Mouse (Mus musculus) kidney, embryonic 14.5 days (tissue): ENCODE measurements at regions not wholly inside any gene's neighbourhood (a gene's known extent, or its start where the extent isn't known, plus 50 kb on each side); places are given as distances from the start of the nearest gene placed in this dataset.

ENCODE experiments used
- ATAC-seq: fragments of 200-750 bp; cut with Nextera tagmentation; 2 replicates; pipeline ENCODE4 v1.8.0; 2017; ENCODE audit warnings: moderate number of reproducible peaks, mild to moderate bottlenecking, moderate TSS enrichment, moderate library complexity; ENCODE audit not compliant: low FRiP score, low TSS enrichment
- H3K27ac ChIP-seq: fragments of 300-500 bp; sonication (generic); 2 replicates; pipeline ENCODE4 v1.5.1; 2014; ENCODE audit warnings: low read depth, mild to moderate bottlenecking, low read length, moderate library complexity, mixed read lengths
- H3K27me3 ChIP-seq: fragments of 300-500 bp; sonication (generic); 2 replicates; pipeline ENCODE4 v1.6.1; 2014; ENCODE audit warnings: mild to moderate bottlenecking, low read length; ENCODE audit not compliant: control insufficient read depth, insufficient read depth
- H3K36me3 ChIP-seq: fragments of 300-500 bp; sonication (generic); 2 replicates; pipeline ENCODE4 v1.6.1; 2014; ENCODE audit warnings: low read length, mixed read lengths; ENCODE audit not compliant: control insufficient read depth, insufficient read depth
- H3K4me1 ChIP-seq: fragments of 300-500 bp; sonication (generic); 2 replicates; pipeline ENCODE4 v1.6.1; 2014; ENCODE audit warnings: low read length, mixed read lengths; ENCODE audit not compliant: control insufficient read depth, insufficient read depth
- H3K4me2 ChIP-seq: fragments of 300-500 bp; sonication (generic); replicated peaks from 2 replicates; pipeline ENCODE4 v1.6.1; 2014; ENCODE audit warnings: low read depth, mild to moderate bottlenecking, low read length
- H3K4me3 ChIP-seq: fragments of 300-500 bp; sonication (generic); 2 replicates; pipeline ENCODE4 v1.5.1; 2014; ENCODE audit warnings: mild to moderate bottlenecking, low read length
- H3K9ac ChIP-seq: fragments of 300-500 bp; sonication (generic); 2 replicates; pipeline ENCODE4 v1.6.1; 2014; ENCODE audit warnings: low read depth, mild to moderate bottlenecking, low read length, moderate library complexity
- H3K9me3 ChIP-seq: fragments of 300-500 bp; sonication (generic); 2 replicates; pipeline ENCODE4 v1.6.1; 2016; ENCODE audit warnings: low read length; ENCODE audit not compliant: control insufficient read depth
- WGBS: fragments of 180-500 bp; shearing (Covaris S2); extraction: QIAGEN DNeasy Blood & Tissue Kit; methylation state at CpG from one replicate; pipeline ENCODE4 v1.1.7; 2014; 5-methylcytosine and 5-hydroxymethylcytosine counted together

- WGBS, result 44% methylated on average over 1 of the region's 1 CpGs
- no peak overlapping the region for H3K4me2 ChIP-seq
- H3K27ac ChIP-seq, result no peak overlapping the region
- no peaks in the 10 kb centered on the region for H3K9me3 ChIP-seq
- no peak for ATAC-seq
- no peaks in the 10 kb centered on the region for H3K27me3 ChIP-seq
- no peak overlapping the region for H3K9ac ChIP-seq
- H3K36me3 ChIP-seq, result no peaks in the 10 kb centered on the region
- H3K4me3 ChIP-seq, result no peak overlapping the region
- H3K4me1 ChIP-seq, result no peaks in the 10 kb centered on the region
These were observed 82.3 kb upstream of the C2cd4b start for GRCm38 (mm10) chr9:67676906-67677305.

- Histone ChIP-seq H3K36me3 (no peaks in the 10 kb centered on the region), H3K4me3 (no peak overlapping the region), H3K4me1 (no peaks in the 10 kb centered on the region), H3K9ac (no peak overlapping the region), H3K27me3 (no peaks in the 10 kb centered on the region), H3K27ac (no peak overlapping the region), H3K9me3 (peaks cover 12% of the 10 kb centered on the region; the same call in 1 of the 2 replicates), H3K4me2 (no peak overlapping the region)
- WGBS, result 10% methylated on average over 7 of the region's 7 CpGs
- no peak for ATAC-seq
These were observed 75.9 kb upstream of the C2cd4b start for GRCm38 (mm10) chr9:67683367-67683766.

- Histone ChIP-seq H3K9ac (no peak overlapping the region), H3K27ac (no peak overlapping the region), H3K9me3 (no peaks in the 10 kb centered on the region), H3K4me3 (no peak overlapping the region), H3K27me3 (no peaks in the 10 kb centered on the region), H3K36me3 (no peaks in the 10 kb centered on the region), H3K4me1 (no peaks in the 10 kb centered on the region), H3K4me2 (no peak overlapping the region)
- no peak for ATAC-seq
- 88% methylated on average over 13 of the region's 13 CpGs for WGBS
These were observed 66.8 kb upstream of the C2cd4b start for GRCm38 (mm10) chr9:67692396-67692795.

- WGBS, result 13% methylated on average over 7 of the region's 7 CpGs
- Histone ChIP-seq H3K4me2 (no peak overlapping the region; the same call in 1 of the 2 replicates), H3K4me1 (no peaks in the 10 kb centered on the region), H3K4me3 (no peak overlapping the region), H3K9me3 (no peaks in the 10 kb centered on the region), H3K27ac (no peak overlapping the region), H3K36me3 (no peaks in the 10 kb centered on the region), H3K9ac (no peak overlapping the region), H3K27me3 (no peaks in the 10 kb centered on the region)
- no peak; the same call in 1 of the 2 replicates for ATAC-seq
These were observed 65.5 kb upstream of the C2cd4b start for GRCm38 (mm10) chr9:67693716-67694115.

- Histone ChIP-seq H3K9ac (no peak overlapping the region), H3K27ac (no peak overlapping the region), H3K9me3 (no peaks in the 10 kb centered on the region), H3K27me3 (no peaks in the 10 kb centered on the region), H3K4me2 (no peak overlapping the region), H3K36me3 (no peaks in the 10 kb centered on the region), H3K4me1 (no peaks in the 10 kb centered on the region), H3K4me3 (no peak overlapping the region)
- 97% methylated on average over 2 of the region's 2 CpGs for WGBS
- ATAC-seq, result no peak
These were observed 60.4 kb upstream of the C2cd4b start for GRCm38 (mm10) chr9:67698796-67699195.

- no peaks in the 10 kb centered on the region for H3K36me3 ChIP-seq
- peak overlapping the region; percentile 43 for H3K4me3 ChIP-seq
- peak overlapping the region; percentile 70 for H3K4me2 ChIP-seq
- H3K27me3 ChIP-seq, result no peaks in the 10 kb centered on the region
- 20% methylated on average over 35 of the region's 35 CpGs for WGBS
- H3K4me1 ChIP-seq, result no peaks in the 10 kb centered on the region
- no peak overlapping the region for H3K27ac ChIP-seq
- no peaks in the 10 kb centered on the region for H3K9me3 ChIP-seq
- peak overlapping the region; percentile 52 for H3K9ac ChIP-seq
- no peak for ATAC-seq
These were observed 59.2 kb upstream of the C2cd4b start for GRCm38 (mm10) chr9:67699846-67700579.

- Histone ChIP-seq H3K27me3 (no peaks in the 10 kb centered on the region), H3K4me2 (no peak overlapping the region), H3K4me1 (0 out of 2 replicates have a peak, but pooled peaks cover 4% of the 10 kb centered on the region), H3K36me3 (no peaks in the 10 kb centered on the region), H3K9ac (no peak overlapping the region), H3K9me3 (no peaks in the 10 kb centered on the region), H3K4me3 (no peak overlapping the region), H3K27ac (no peak overlapping the region)
- no peak for ATAC-seq
- WGBS, result 33% methylated on average over 5 of the region's 5 CpGs
These were observed 50.8 kb upstream of the C2cd4b start for GRCm38 (mm10) chr9:67708246-67708960.
